Mouse (Mus musculus): ENCODE measurements at regions not wholly inside any gene's neighbourhood (a gene's known extent, or its start where the extent isn't known, plus 50 kb on each side); places are given as distances from the start of the nearest gene placed in this dataset.
"Not testable (repeated sequence)": the region's sequence is repeated elsewhere in the genome, so short reads cannot be mapped to it uniquely, and the experiment has no call there.

- TF ChIP-seq EP300 (IDR thresholded peaks at IDR 0.05; ENCODE audit: low read depth) (no peak), CTCF (IDR thresholded peaks at IDR 0.05; ENCODE audit: low read depth) (no peak)
- no peaks in the 10 kb centered on the region for H3K36me3 ChIP-seq (replicated peaks; ENCODE audit: control insufficient read depth, insufficient read depth, low read depth)
- no peaks in the 10 kb centered on the region for H3K4me1 ChIP-seq (replicated peaks; ENCODE audit: control insufficient read depth in 2 of 2, insufficient read depth in 2 of 2, low read length in 1 of 2)
- H3K27me3 ChIP-seq (ENCODE audit: control insufficient read depth, insufficient read depth, low read length), result no peaks in the 10 kb centered on the region
- H3K4me3 ChIP-seq (ENCODE audit: insufficient read depth in 1 of 2, low read depth in 2 of 2, low read length in 2 of 2), result no peak overlapping the region
- no peak for DNase-seq (ENCODE audit: low read depth in 3 of 3, low spot score in 3 of 3)
- H3K27ac ChIP-seq, result no peak overlapping the region
- ATAC-seq (ENCODE audit: insufficient read depth), result no peak
- no peak overlapping the region for H3K9ac ChIP-seq (replicated peaks)
- no peaks in the 10 kb centered on the region for H3K9me3 ChIP-seq (ENCODE audit: control insufficient read depth, low read length)
- H3K4me2 ChIP-seq (ENCODE audit: low read depth), result no peak overlapping the region
These were observed 181.4 kb downstream of the Teddm3 start for GRCm38 (mm10) chr16:20972442-20972841.

- Histone ChIP-seq H3K9me3 (ENCODE audit: control insufficient read depth, low read length) (no peaks in the 10 kb centered on the region), H3K9ac (replicated peaks) (no peak overlapping the region), H3K36me3 (replicated peaks; ENCODE audit: control insufficient read depth, insufficient read depth, low read depth) (no peaks in the 10 kb centered on the region), H3K27ac (no peak overlapping the region), H3K4me3 (ENCODE audit: insufficient read depth in 1 of 2, low read depth in 2 of 2, low read length in 2 of 2) (no peak overlapping the region), H3K4me2 (ENCODE audit: low read depth) (no peak overlapping the region), H3K27me3 (ENCODE audit: control insufficient read depth, insufficient read depth, low read length) (no peaks in the 10 kb centered on the region), H3K4me1 (replicated peaks; ENCODE audit: control insufficient read depth in 2 of 2, insufficient read depth in 2 of 2, low read length in 1 of 2) (no peaks in the 10 kb centered on the region)
- no peak for TF ChIP-seq EP300 (IDR thresholded peaks at IDR 0.05; ENCODE audit: low read depth)
- no peak for TF ChIP-seq CTCF (IDR thresholded peaks at IDR 0.05; ENCODE audit: low read depth)
- no peak for DNase-seq (ENCODE audit: low read depth in 3 of 3, low spot score in 3 of 3)
- 59% methylated on average over 10 of the region's 10 CpGs for whole genome bisulfite sequencing (ENCODE audit: insufficient replicate concordance)
- ATAC-seq (ENCODE audit: insufficient read depth), result no peak
These were observed 194.9 kb downstream of the Teddm3 start for GRCm38 (mm10) chr16:20958905-20959304.

- Histone ChIP-seq H3K9me3 (ENCODE audit: control insufficient read depth, low read length) (no peaks in the 10 kb centered on the region), H3K4me3 (ENCODE audit: insufficient read depth in 1 of 2, low read depth in 2 of 2, low read length in 2 of 2) (no peak overlapping the region), H3K36me3 (replicated peaks; ENCODE audit: control insufficient read depth, insufficient read depth, low read depth) (no peaks in the 10 kb centered on the region), H3K27ac (no peak overlapping the region), H3K4me2 (ENCODE audit: low read depth) (no peak overlapping the region), H3K27me3 (ENCODE audit: control insufficient read depth, insufficient read depth, low read length) (no peaks in the 10 kb centered on the region), H3K9ac (replicated peaks) (no peak overlapping the region), H3K4me1 (replicated peaks; ENCODE audit: control insufficient read depth in 2 of 2, insufficient read depth in 2 of 2, low read length in 1 of 2) (no peaks in the 10 kb centered on the region)
- no peak for ATAC-seq (ENCODE audit: insufficient read depth)
- WGBS (ENCODE audit: insufficient replicate concordance), result 54% methylated on average over 1 of the region's 1 CpGs
- TF ChIP-seq EP300 (IDR thresholded peaks at IDR 0.05; ENCODE audit: low read depth), result no peak
- no peak for TF ChIP-seq CTCF (IDR thresholded peaks at IDR 0.05; ENCODE audit: low read depth)
- DNase-seq (ENCODE audit: low read depth in 3 of 3, low spot score in 3 of 3), result no peak
These were observed 202.4 kb upstream of the Thpo start for GRCm38 (mm10) chr16:20936722-20937121.

- not testable (repeated sequence) for H3K27ac ChIP-seq; DNase-seq (ENCODE audit: low read depth in 3 of 3, low spot score in 3 of 3); H3K4me2 ChIP-seq (ENCODE audit: low read depth); H3K9ac ChIP-seq (replicated peaks); H3K4me3 ChIP-seq (ENCODE audit: insufficient read depth in 1 of 2, low read depth in 2 of 2, low read length in 2 of 2); H3K27me3 ChIP-seq (ENCODE audit: control insufficient read depth, insufficient read depth, low read length); ATAC-seq (ENCODE audit: insufficient read depth); H3K36me3 ChIP-seq (replicated peaks; ENCODE audit: control insufficient read depth, insufficient read depth, low read depth); H3K9me3 ChIP-seq (ENCODE audit: control insufficient read depth, low read length); H3K4me1 ChIP-seq (replicated peaks; ENCODE audit: control insufficient read depth in 2 of 2, insufficient read depth in 2 of 2, low read length in 1 of 2)
These were observed 200.5 kb upstream of the Thpo start for GRCm38 (mm10) chr16:20934846-20935245.

- not testable (repeated sequence) for ATAC-seq (ENCODE audit: insufficient read depth); H3K4me2 ChIP-seq (ENCODE audit: low read depth); H3K4me3 ChIP-seq (ENCODE audit: insufficient read depth in 1 of 2, low read depth in 2 of 2, low read length in 2 of 2); H3K9ac ChIP-seq (replicated peaks); H3K36me3 ChIP-seq (replicated peaks; ENCODE audit: control insufficient read depth, insufficient read depth, low read depth); H3K27me3 ChIP-seq (ENCODE audit: control insufficient read depth, insufficient read depth, low read length); DNase-seq (ENCODE audit: low read depth in 3 of 3, low spot score in 3 of 3); H3K9me3 ChIP-seq (ENCODE audit: control insufficient read depth, low read length); H3K4me1 ChIP-seq (replicated peaks; ENCODE audit: control insufficient read depth in 2 of 2, insufficient read depth in 2 of 2, low read length in 1 of 2); H3K27ac ChIP-seq
- WGBS (ENCODE audit: insufficient replicate concordance), result 37% methylated on average over 5 of the region's 5 CpGs
These were observed 195.7 kb upstream of the Thpo start for GRCm38 (mm10) chr16:20930003-20930402.

GRCm38 (mm10) chr16:20925776-20926175, 191.5 kb upstream of the Thpo start:
- H3K27me3 ChIP-seq (ENCODE audit: control insufficient read depth, insufficient read depth, low read length); H3K9ac ChIP-seq (replicated peaks); H3K9me3 ChIP-seq (ENCODE audit: control insufficient read depth, low read length); H3K4me3 ChIP-seq (ENCODE audit: insufficient read depth in 1 of 2, low read depth in 2 of 2, low read length in 2 of 2); H3K27ac ChIP-seq; H3K4me1 ChIP-seq (replicated peaks; ENCODE audit: control insufficient read depth in 2 of 2, insufficient read depth in 2 of 2, low read length in 1 of 2); H3K4me2 ChIP-seq (ENCODE audit: low read depth); ATAC-seq (ENCODE audit: insufficient read depth); DNase-seq (ENCODE audit: low read depth in 3 of 3, low spot score in 3 of 3); H3K36me3 ChIP-seq (replicated peaks; ENCODE audit: control insufficient read depth, insufficient read depth, low read depth): not testable (repeated sequence)

GRCm38 (mm10) chr16:20910864-20911263, 176.6 kb upstream of the Thpo start:
- not testable (repeated sequence) for ATAC-seq (ENCODE audit: insufficient read depth); H3K4me1 ChIP-seq (replicated peaks; ENCODE audit: control insufficient read depth in 2 of 2, insufficient read depth in 2 of 2, low read length in 1 of 2); H3K4me3 ChIP-seq (ENCODE audit: insufficient read depth in 1 of 2, low read depth in 2 of 2, low read length in 2 of 2); H3K9me3 ChIP-seq (ENCODE audit: control insufficient read depth, low read length); H3K27me3 ChIP-seq (ENCODE audit: control insufficient read depth, insufficient read depth, low read length); H3K27ac ChIP-seq; H3K36me3 ChIP-seq (replicated peaks; ENCODE audit: control insufficient read depth, insufficient read depth, low read depth); H3K9ac ChIP-seq (replicated peaks); DNase-seq (ENCODE audit: low read depth in 3 of 3, low spot score in 3 of 3); H3K4me2 ChIP-seq (ENCODE audit: low read depth)
- 40% methylated on average over 3 of the region's 3 CpGs for WGBS (ENCODE audit: insufficient replicate concordance)

All from liver, embryonic 14.5 days (tissue).